Comparison of ENCODE assay signal across 22 mouse cellular contexts in genomic region chr2:77941944-77942343, GRCm38 (mm10). TPM values are rescaled to one million over a fixed set of nuclear protein-coding genes. Genes with fewer than 3 reads are reported as not detected.
DNase-seq lines count a peak whose midpoint lies in the region; TF ChIP-seq lines count a peak whose summit lies in the region.
"Had no signal": no experiment of that assay in that cellular context is flagged by ENCODE, and none has a peak within 500 bp of the region (broad histone marks: within the 10 kb centered on the region; RNA-seq: fewer than 3 reads in every experiment).

No protein-coding gene starts in this region.

- no peak for TF ChIP-seq RAD21 in MEL (IDR thresholded peaks at IDR 0.05; ENCODE audit: low read depth, low read length)

- no peaks in the 10 kb centered on the region for H3K27me3 ChIP-seq in MEL (ENCODE audit: control insufficient read depth in 1 of 2, insufficient read depth in 2 of 2, low read length in 2 of 2)
- H3K27me3 ChIP-seq: embryonic facial prominence, embryonic 13.5 days; embryonic facial prominence, embryonic 15.5 days; forebrain, embryonic 12.5 days had no signal

- H3K9me3 ChIP-seq in MEL (replicated peaks; ENCODE audit: insufficient read depth, low read length), result no peaks in the 10 kb centered on the region
- H3K9me3 ChIP-seq: embryonic facial prominence, embryonic 13.5 days; embryonic facial prominence, embryonic 15.5 days; forebrain, embryonic 10.5 days; forebrain, embryonic 12.5 days had no signal

- intact Hi-C loops in left cerebral cortex, postnatal 10 days (cut with DNase I), result no loop called here

- peaks cover 43% of the 10 kb centered on the region for H3K79me2 ChIP-seq in MEL (ENCODE audit: control insufficient read depth, insufficient read depth, low read length, poor library complexity)

- peaks cover 12% of the 10 kb centered on the region in 2 experiments; a peak in 3 of 4 replicates for H3K4me1 ChIP-seq in MEL (ENCODE audit: control insufficient read depth in 1 of 2, insufficient read depth in 2 of 2, low read length in 2 of 2)

- H3K36me3 ChIP-seq in MEL (ENCODE audit: control insufficient read depth in 1 of 2, insufficient read depth in 2 of 2, low read length in 2 of 2), result peaks cover 5 to 33% of the 10 kb centered on the region in 2 experiments
- H3K36me3 ChIP-seq: embryonic facial prominence, embryonic 15.5 days; forebrain, embryonic 12.5 days had no signal

- TF ChIP-seq EP300 in MEL (IDR thresholded peaks at IDR 0.05; ENCODE audit: low read depth in 1 of 2, low read length in 2 of 2), result no peak

- H3K4me3 ChIP-seq in MEL (ENCODE audit: control insufficient read depth in 1 of 2, insufficient read depth in 1 of 2, low read depth in 2 of 2, low read length in 2 of 2), result no peak overlapping the region
- H3K4me3 ChIP-seq: embryonic facial prominence, embryonic 13.5 days; embryonic facial prominence, embryonic 15.5 days; erythroblast, embryonic 14.5 days; forebrain, embryonic 10.5 days; forebrain, embryonic 12.5 days had no signal

- no peak for TF ChIP-seq POLR2A in MEL (IDR thresholded peaks at IDR 0.05; ENCODE audit: control insufficient read depth in 1 of 2, insufficient read depth in 1 of 2, low read depth in 1 of 2, low read length in 2 of 2, poor library complexity in 1 of 2)

- DNase-seq in 3T3-L1 (ENCODE audit: low read depth, low spot score) (peak; percentile 73), 416B (ENCODE audit: low read depth) (peak; percentile 20), MEL (ENCODE audit: low read depth, low spot score) (peak; percentile 31)
- DNase-seq in c-Kit-positive CD71-positive TER-119-negative erythroid progenitor cells, embryonic 14.5 days (ENCODE audit: low read depth), result peak; percentile 67
- no peak for DNase-seq in right cerebral cortex, postnatal 36 days (ENCODE audit: low spot score in 2 of 2)
- no peak for DNase-seq in right cerebral cortex, postnatal 4 days
- no peak for DNase-seq in thymus, postnatal 10 days (ENCODE audit: low spot score in 2 of 2)
- DNase-seq in left cerebral cortex, postnatal 10 days (ENCODE audit: extremely low spot score in 1 of 2, low spot score in 2 of 2), result no peak
- DNase-seq: adrenal gland, adult 2 months; adrenal gland, postnatal 10 days; adrenal gland, postnatal 25 days; cerebellum, adult 11-12 months; cerebellum, adult 2 months; cerebellum, adult 9-10 months; cerebellum, postnatal 10 days; cerebellum, postnatal 36 days; embryo, embryonic 11 days had no signal

- no peak overlapping the region for H3K9ac ChIP-seq in MEL (ENCODE audit: control insufficient read depth, low read depth, low read length, poor library complexity, severe bottlenecking)
- H3K9ac ChIP-seq: embryonic facial prominence, embryonic 13.5 days; embryonic facial prominence, embryonic 15.5 days; forebrain, embryonic 12.5 days had no signal

- TF ChIP-seq CTCF in MEL (IDR thresholded peaks at IDR 0.05 in 2 of 3, conservative IDR thresholded peaks at IDR 0.05 in 1 of 3; ENCODE audit: control insufficient read depth in 1 of 3, insufficient read depth in 1 of 3, low read depth in 2 of 3, low read length in 3 of 3, poor library complexity in 1 of 3, severe bottlenecking in 1 of 3), result no peak

- no peak overlapping the region for H3K27ac ChIP-seq in MEL (ENCODE audit: control insufficient read depth, low read depth, low read length)
- H3K27ac ChIP-seq: embryonic facial prominence, embryonic 13.5 days; embryonic facial prominence, embryonic 15.5 days; forebrain, embryonic 10.5 days; forebrain, embryonic 12.5 days had no signal

TF ChIP-seq in MEL, 35 proteins besides CTCF, POLR2A, EP300 and RAD21:
- no peak for TF ChIP-seq POLR2AphosphoS5 (IDR thresholded peaks at IDR 0.05; ENCODE audit: borderline replicate concordance, low read depth, low read length)
- no peak for TF ChIP-seq ZC3H11A (IDR thresholded peaks at IDR 0.05; ENCODE audit: low read depth, low read length)
- no peak for TF ChIP-seq ZNF384 (IDR thresholded peaks at IDR 0.05; ENCODE audit: low read depth, low read length)
- TF ChIP-seq SMC3 (IDR thresholded peaks at IDR 0.05; ENCODE audit: low read depth, low read length), result no peak
- TF ChIP-seq TBP (IDR thresholded peaks at IDR 0.05; ENCODE audit: low read depth, low read length), result no peak
- TF ChIP-seq ZMIZ1 (IDR thresholded peaks at IDR 0.05; ENCODE audit: low read depth, low read length), result no peak
- no peak for TF ChIP-seq GABPA (IDR thresholded peaks at IDR 0.05; ENCODE audit: low read depth, low read length)
- TF ChIP-seq MAZ (IDR thresholded peaks at IDR 0.05; ENCODE audit: low read depth, low read length), result no peak
- no peak for TF ChIP-seq CHD1 (IDR thresholded peaks at IDR 0.05; ENCODE audit: low read depth, low read length)
- no peak for TF ChIP-seq ELF1 (IDR thresholded peaks at IDR 0.05; ENCODE audit: low read depth, low read length)
TF ChIP-seq in MEL: peak in this region for 0.

RNA-seq across cellular contexts. Expression of gene Cwc22, which starts 4.2 kb away (rescaled TPM):
- total RNA-seq in MEL (2012; rRNA removed), result 53.4 and 54.0 TPM in 2 replicates
- 10 to 100 TPM in 1 of 2 experiments, not detected in 1; 72.7 TPM for polyA plus RNA-seq in MEL (2012; ENCODE audit: insufficient read depth in 1 of 2, insufficient read length in 2 of 2, low read depth in 1 of 2, low replicate concordance in 2 of 2, missing spikeins in 1 of 2)
- total RNA-seq in left cerebral cortex, postnatal 10 days (2021), result 10 to 100 TPM; 23.7 to 23.9 TPM

Comparison
In these comparisons a context has a peak if more than half of its experiments do, and no peak if none do; other contexts are left out.
1. DNase-seq: peak in 3T3-L1 (single experiment), 416B (single experiment), MEL (single experiment) and c-Kit-positive CD71-positive TER-119-negative erythroid progenitor cells, embryonic 14.5 days (single experiment); none in right cerebral cortex, postnatal 36 days (0 of 2), right cerebral cortex, postnatal 4 days (single experiment), thymus, postnatal 10 days (0 of 2) and left cerebral cortex, postnatal 10 days (0 of 2).